Mouse (Mus musculus): ENCODE measurements around the gene Cdh6. TPM values are rescaled to one million over a fixed set of nuclear protein-coding genes. Genes with fewer than 3 reads are reported as not detected.
A peak's percentile ranks its signal among the peaks of the same experiment; 100 is the strongest.

The Cdh6 gene
- polyA plus RNA-seq, 1 experiment from 2014 or later, result 2.7 TPM

GRCm38 (mm10) chr15:13171486-13172364, 1.8 kb downstream of the Cdh6 start:
- Histone ChIP-seq H3K27me3 (replicated peaks; ENCODE audit: control insufficient read depth, insufficient read depth, low read length) (peaks cover 13% of the 10 kb centered on the region; the same call in 1 of the 2 replicates), H3K4me2 (replicated peaks; ENCODE audit: low read depth) (peak overlapping the region; percentile 73), H3K4me1 (replicated peaks; ENCODE audit: control insufficient read depth, insufficient read depth, low read length) (no peaks in the 10 kb centered on the region), H3K9me3 (ENCODE audit: control insufficient read depth) (no peaks in the 10 kb centered on the region), H3K27ac (ENCODE audit: low read depth, low read length) (no peak overlapping the region), H3K9ac (ENCODE audit: low read depth, low read length) (no peak overlapping the region), H3K36me3 (ENCODE audit: control insufficient read depth, insufficient read depth) (no peaks in the 10 kb centered on the region), H3K4me3 (ENCODE audit: low read depth, low read length) (peak overlapping the region; percentile 49)
- TF ChIP-seq CTCF (IDR thresholded peaks at IDR 0.05; ENCODE audit: low read depth), result no peak
- ATAC-seq, result peak; percentile 73
- WGBS, result 6% methylated on average over 16 of the region's 16 CpGs

- Histone ChIP-seq H3K9me3 (ENCODE audit: control insufficient read depth) (no peaks in the 10 kb centered on the region), H3K4me2 (replicated peaks; ENCODE audit: low read depth) (no peak overlapping the region), H3K27me3 (replicated peaks; ENCODE audit: control insufficient read depth, insufficient read depth, low read length) (no peaks in the 10 kb centered on the region), H3K27ac (ENCODE audit: low read depth, low read length) (no peak overlapping the region), H3K4me1 (replicated peaks; ENCODE audit: control insufficient read depth, insufficient read depth, low read length) (no peaks in the 10 kb centered on the region), H3K4me3 (ENCODE audit: low read depth, low read length) (no peak overlapping the region), H3K36me3 (ENCODE audit: control insufficient read depth, insufficient read depth) (no peaks in the 10 kb centered on the region), H3K9ac (ENCODE audit: low read depth, low read length) (no peak overlapping the region)
- WGBS, result 84% methylated on average over 13 of the region's 13 CpGs
- no peak for TF ChIP-seq CTCF (IDR thresholded peaks at IDR 0.05; ENCODE audit: low read depth)
- ATAC-seq, result no peak
Observed at GRCm38 (mm10) chr15:13165094-13165885, 8.2 kb downstream of the Cdh6 start.

GRCm38 (mm10) chr15:13155820-13156219, 17.7 kb downstream of the Cdh6 start:
- TF ChIP-seq CTCF (IDR thresholded peaks at IDR 0.05; ENCODE audit: low read depth), result no peak
- no peak overlapping the region for H3K9ac ChIP-seq (ENCODE audit: low read depth, low read length)
- H3K4me2 ChIP-seq (replicated peaks; ENCODE audit: low read depth), result no peak overlapping the region
- no peaks in the 10 kb centered on the region for H3K27me3 ChIP-seq (replicated peaks; ENCODE audit: control insufficient read depth, insufficient read depth, low read length)
- H3K9me3 ChIP-seq (ENCODE audit: control insufficient read depth), result no peaks in the 10 kb centered on the region
- ATAC-seq, result no peak
- no peak overlapping the region for H3K4me3 ChIP-seq (ENCODE audit: low read depth, low read length)
- no peaks in the 10 kb centered on the region for H3K36me3 ChIP-seq (ENCODE audit: control insufficient read depth, insufficient read depth)
- 92% methylated on average over 5 of the region's 5 CpGs for WGBS
- no peaks in the 10 kb centered on the region for H3K4me1 ChIP-seq (replicated peaks; ENCODE audit: control insufficient read depth, insufficient read depth, low read length)
- no peak overlapping the region for H3K27ac ChIP-seq (ENCODE audit: low read depth, low read length)

GRCm38 (mm10) chr15:13155418-13155817, 18.1 kb downstream of the Cdh6 start:
- H3K9me3 ChIP-seq (ENCODE audit: control insufficient read depth), result no peaks in the 10 kb centered on the region
- 73% methylated on average over 6 of the region's 6 CpGs for WGBS
- no peak for TF ChIP-seq CTCF (IDR thresholded peaks at IDR 0.05; ENCODE audit: low read depth)
- H3K27ac ChIP-seq (ENCODE audit: low read depth, low read length), result no peak overlapping the region
- H3K9ac ChIP-seq (ENCODE audit: low read depth, low read length), result no peak overlapping the region
- no peak overlapping the region for H3K4me3 ChIP-seq (ENCODE audit: low read depth, low read length)
- no peaks in the 10 kb centered on the region for H3K4me1 ChIP-seq (replicated peaks; ENCODE audit: control insufficient read depth, insufficient read depth, low read length)
- no peak overlapping the region for H3K4me2 ChIP-seq (replicated peaks; ENCODE audit: low read depth)
- no peaks in the 10 kb centered on the region for H3K36me3 ChIP-seq (ENCODE audit: control insufficient read depth, insufficient read depth)
- ATAC-seq, result no peak
- no peaks in the 10 kb centered on the region for H3K27me3 ChIP-seq (replicated peaks; ENCODE audit: control insufficient read depth, insufficient read depth, low read length)

- 62% methylated on average over 4 of the region's 4 CpGs for WGBS
- TF ChIP-seq CTCF (IDR thresholded peaks at IDR 0.05; ENCODE audit: low read depth), result no peak
Observed at GRCm38 (mm10) chr15:13141983-13142382, 31.5 kb downstream of the Cdh6 start.

GRCm38 (mm10) chr15:13139662-13140061, 33.8 kb downstream of the Cdh6 start:
- Histone ChIP-seq H3K9ac (ENCODE audit: low read depth, low read length) (no peak overlapping the region), H3K4me1 (replicated peaks; ENCODE audit: control insufficient read depth, insufficient read depth, low read length) (no peaks in the 10 kb centered on the region), H3K36me3 (ENCODE audit: control insufficient read depth, insufficient read depth) (no peaks in the 10 kb centered on the region), H3K27me3 (replicated peaks; ENCODE audit: control insufficient read depth, insufficient read depth, low read length) (no peaks in the 10 kb centered on the region), H3K9me3 (ENCODE audit: control insufficient read depth) (no peaks in the 10 kb centered on the region), H3K4me2 (replicated peaks; ENCODE audit: low read depth) (no peak overlapping the region), H3K4me3 (ENCODE audit: low read depth, low read length) (no peak overlapping the region), H3K27ac (ENCODE audit: low read depth, low read length) (no peak overlapping the region)
- WGBS, result 89% methylated on average over 5 of the region's 5 CpGs
- ATAC-seq, result no peak
- TF ChIP-seq CTCF (IDR thresholded peaks at IDR 0.05; ENCODE audit: low read depth), result no peak

More at GRCm38 (mm10) chr15:13141983-13142382, 31.5 kb downstream of the Cdh6 start:
- Histone ChIP-seq H3K4me2 (replicated peaks; ENCODE audit: low read depth) (no peak overlapping the region), H3K36me3 (ENCODE audit: control insufficient read depth, insufficient read depth) (no peaks in the 10 kb centered on the region), H3K9ac (ENCODE audit: low read depth, low read length) (no peak overlapping the region), H3K4me3 (ENCODE audit: low read depth, low read length) (no peak overlapping the region), H3K9me3 (ENCODE audit: control insufficient read depth) (no peaks in the 10 kb centered on the region), H3K27me3 (replicated peaks; ENCODE audit: control insufficient read depth, insufficient read depth, low read length) (no peaks in the 10 kb centered on the region), H3K4me1 (replicated peaks; ENCODE audit: control insufficient read depth, insufficient read depth, low read length) (no peaks in the 10 kb centered on the region), H3K27ac (ENCODE audit: low read depth, low read length) (no peak overlapping the region)
- no peak for ATAC-seq
